Mouse (Mus musculus) granulocyte monocyte progenitor cell, adult 5-6 weeks (primary cell): Measurements from ENCODE around the gene Kiss1r. TPM values are rescaled to one million over a fixed set of nuclear protein-coding genes. Genes with fewer than 3 reads are reported as not detected.
A peak's percentile ranks its signal among the peaks of the same experiment; 100 is the strongest.

Source experiments
- ATAC-seq: replicated peaks from 2 replicates; pipeline ENCODE4 v1.8.0; 2016; ENCODE audit warnings: mild to moderate bottlenecking, moderate TSS enrichment, inconsistent platforms; ENCODE audit not compliant: poor library complexity, severe bottlenecking
- total RNA-seq, 2 experiments: library from RNA; stranded (forward) in 1 of 2; stranded (reverse) in 1 of 2; fragments of 200-712, 200-1000 nt in 1 of 2; fragments of >200 nt in 1 of 2; fragmentation: Nextera tagmentation in 1 of 2; gene quantifications; 2 replicates each; pipeline ENCODE4 v1.2.3; 2014 to 2017

Gene Kiss1r
- total RNA-seq, 2 experiments from 2014 or later = not detected

GRCm38 (mm10) chr10:79920958-79921535 is 4.3 kb downstream of the Kiss1r start, which contains the start of gene R3hdm4:
Gene R3hdm4 (minus strand): TSS chr10:79921208.
- ATAC-seq = no peak

GRCm38 (mm10) chr10:79921572-79921971 is 4.8 kb downstream of the Kiss1r start:
- no peak for ATAC-seq

- ATAC-seq = peak; percentile 33
Measured at GRCm38 (mm10) chr10:79924998-79925784, 8.4 kb downstream of the Kiss1r start.

GRCm38 (mm10) chr10:79925785-79926490 is 9.2 kb downstream of the Kiss1r start:
- ATAC-seq = no peak

GRCm38 (mm10) chr10:79926491-79927323 is 9.9 kb downstream of the Kiss1r start, which contains the start of gene Arid3a:
Gene Arid3a (plus strand): TSS chr10:79927043.
- ATAC-seq = peak; percentile 65

GRCm38 (mm10) chr10:79927324-79928029 is 10.7 kb downstream of the Kiss1r start:
- ATAC-seq = peak; percentile 13

- ATAC-seq = peak; percentile 46
Measured at GRCm38 (mm10) chr10:79928030-79928694, 11.4 kb downstream of the Kiss1r start.

- ATAC-seq = no peak
Measured at GRCm38 (mm10) chr10:79928907-79929701, 12.3 kb downstream of the Kiss1r start.

GRCm38 (mm10) chr10:79929967-79930825 is 13.4 kb downstream of the Kiss1r start:
- ATAC-seq = no peak

- no peak for ATAC-seq
Measured at GRCm38 (mm10) chr10:79930826-79931186, 14.0 kb downstream of the Kiss1r start.

- no peak for ATAC-seq
Measured at GRCm38 (mm10) chr10:79931797-79932196, 15.0 kb downstream of the Kiss1r start.

GRCm38 (mm10) chr10:79932736-79933135 is 16.0 kb downstream of the Kiss1r start:
- ATAC-seq = no peak

- ATAC-seq = no peak
Measured at GRCm38 (mm10) chr10:79933145-79933679, 16.4 kb downstream of the Kiss1r start.

- no peak for ATAC-seq
Measured at GRCm38 (mm10) chr10:79933861-79934260, 17.1 kb downstream of the Kiss1r start.

- ATAC-seq = peak; percentile 16; the same call in 1 of the 2 replicates
Measured at GRCm38 (mm10) chr10:79934272-79934721, 17.5 kb downstream of the Kiss1r start.

GRCm38 (mm10) chr10:79934794-79935569 is 18.2 kb downstream of the Kiss1r start:
- ATAC-seq = no peak
